Mouse (Mus musculus) MEL (cell line): Measurements from ENCODE around the gene Hoxd4. TPM values are rescaled to one million over a fixed set of nuclear protein-coding genes. Genes with fewer than 3 reads are reported as not detected.

Experiments used
- DNase-seq: peaks from one replicate; pipeline ENCODE4 v3.0.0; 2011; ENCODE audit warnings: low read depth, low spot score
- H3K27ac ChIP-seq: 2 replicates; pipeline ENCODE4 v1.5.1; 2012; ENCODE audit warnings: low read depth, mild to moderate bottlenecking, control low read depth, low read length, moderate library complexity; ENCODE audit not compliant: control insufficient read depth
- H3K27me3 ChIP-seq, 2 experiments: fragments of 150-350 bp in 1 of 2; sonication (generic) in 1 of 2; 2 replicates each; pipeline ENCODE4 v1.6.1; 2012; ENCODE audit warnings: low read length in 2 of 2, mild to moderate bottlenecking in 2 of 2, improper control_type of control experiment in 1 of 2, moderate library complexity in 1 of 2; ENCODE audit not compliant: insufficient read depth in 2 of 2, control insufficient read depth in 1 of 2
- H3K36me3 ChIP-seq, 2 experiments: 2 replicates each; pipeline ENCODE4 v1.6.1; 2012 to 2014; ENCODE audit warnings: low read length in 2 of 2, improper control_type of control experiment in 1 of 2, inconsistent platforms in 1 of 2, mild to moderate bottlenecking in 1 of 2; ENCODE audit not compliant: insufficient read depth in 2 of 2, control insufficient read depth in 1 of 2
- H3K4me1 ChIP-seq, 2 experiments: fragments of 150-350 bp in 1 of 2; sonication (generic) in 1 of 2; 2 replicates each; pipeline ENCODE4 v1.6.1; 2012; ENCODE audit warnings: low read length in 2 of 2, improper control_type of control experiment in 1 of 2, mild to moderate bottlenecking in 1 of 2; ENCODE audit not compliant: insufficient read depth in 2 of 2, control insufficient read depth in 1 of 2
- H3K4me3 ChIP-seq, 2 experiments: fragments of 150-350 bp in 1 of 2; sonication (generic) in 1 of 2; 2 replicates each; pipeline ENCODE4 v1.5.1; 2012; ENCODE audit warnings: low read depth in 2 of 2, low read length in 2 of 2, mild to moderate bottlenecking in 2 of 2, moderate library complexity in 2 of 2, control low read depth in 1 of 2, improper control_type of control experiment in 1 of 2; ENCODE audit not compliant: control insufficient read depth in 1 of 2, insufficient read depth in 1 of 2
- H3K79me2 ChIP-seq: 2 replicates; pipeline ENCODE4 v1.6.1; 2012; ENCODE audit warnings: mild to moderate bottlenecking, low read length, moderate library complexity; ENCODE audit not compliant: control insufficient read depth, poor library complexity, insufficient read depth
- H3K9ac ChIP-seq: 2 replicates; pipeline ENCODE4 v1.6.1; 2012; ENCODE audit warnings: low read depth, mild to moderate bottlenecking, control low read depth, low read length, moderate library complexity; ENCODE audit not compliant: control insufficient read depth, poor library complexity, severe bottlenecking
- H3K9me3 ChIP-seq: fragments of 150-350 bp; sonication (generic); replicated peaks from 2 replicates; pipeline ENCODE4 v1.6.1; 2012; ENCODE audit warnings: mild to moderate bottlenecking, low read length, improper control_type of control experiment, moderate library complexity; ENCODE audit not compliant: insufficient read depth
- BHLHE40 ChIP-seq: IDR thresholded peaks from 2 replicates; pipeline ENCODE4 v1.6.1; 2012; ENCODE audit warnings: low read depth, mild to moderate bottlenecking, inconsistent platforms, low read length, improper control_type of control experiment, borderline replicate concordance
- CHD1 ChIP-seq: IDR thresholded peaks from 2 replicates; pipeline ENCODE4 v1.6.1; 2012; ENCODE audit warnings: low read depth, mild to moderate bottlenecking, inconsistent platforms, low read length, improper control_type of control experiment
- E2F4 ChIP-seq: IDR thresholded peaks from 2 replicates; pipeline ENCODE4 v1.6.1; 2011; ENCODE audit warnings: low read depth, low read length, improper control_type of control experiment, borderline replicate concordance
- JUND ChIP-seq: IDR thresholded peaks from 2 replicates; pipeline ENCODE4 v1.6.1; 2011; ENCODE audit warnings: low read depth, mild to moderate bottlenecking, improper control_type of control experiment, low read length
- MAFK ChIP-seq: IDR thresholded peaks from 2 replicates; pipeline ENCODE4 v1.6.1; 2011; ENCODE audit warnings: low read depth, mild to moderate bottlenecking, low read length, improper control_type of control experiment, borderline replicate concordance
- MAX ChIP-seq: IDR thresholded peaks from 2 replicates; pipeline ENCODE4 v1.6.1; 2011; ENCODE audit warnings: low read length, improper control_type of control experiment
- MYC ChIP-seq: IDR thresholded peaks from 2 replicates; pipeline ENCODE4 v1.6.1; 2011; ENCODE audit warnings: low read depth, mild to moderate bottlenecking, low read length, improper control_type of control experiment, moderate library complexity
- NELFE ChIP-seq: IDR thresholded peaks from 2 replicates; pipeline ENCODE4 v1.6.1; 2011; ENCODE audit warnings: low read depth, low read length, improper control_type of control experiment
- POLR2AphosphoS2 ChIP-seq: IDR thresholded peaks from 2 replicates; pipeline ENCODE4 v1.6.1; 2011; ENCODE audit warnings: low read length, improper control_type of control experiment
- POLR2AphosphoS5 ChIP-seq: IDR thresholded peaks from 2 replicates; pipeline ENCODE4 v1.6.1; 2012; ENCODE audit warnings: low read depth, borderline replicate concordance, mild to moderate bottlenecking, inconsistent platforms, low read length, moderate library complexity, mixed read lengths
- RAD21 ChIP-seq: IDR thresholded peaks from 2 replicates; pipeline ENCODE4 v1.6.1; 2011; ENCODE audit warnings: mild to moderate bottlenecking, low read depth, low read length, improper control_type of control experiment
- SIN3A ChIP-seq: IDR thresholded peaks from 2 replicates; pipeline ENCODE4 v1.6.1; 2012; ENCODE audit warnings: low read length, improper control_type of control experiment, inconsistent platforms
- TBP ChIP-seq: IDR thresholded peaks from 2 replicates; pipeline ENCODE4 v1.8.0; 2011; ENCODE audit warnings: low read depth, low read length, improper control_type of control experiment
- USF2 ChIP-seq, 2 experiments: IDR thresholded peaks; 2 replicates each; pipeline ENCODE4 v1.6.1; 2011 to 2012; ENCODE audit warnings: improper control_type of control experiment in 2 of 2, low read length in 2 of 2, borderline replicate concordance in 1 of 2, inconsistent platforms in 1 of 2, low read depth in 1 of 2, mild to moderate bottlenecking in 1 of 2; ENCODE audit not compliant: insufficient read depth in 1 of 2
- polyA plus RNA-seq, 2 experiments: library from polyadenylated mRNA; stranded (reverse) in 1 of 2; unstranded in 1 of 2; fragments of >175 nt in 1 of 2; fragments of >200 nt in 1 of 2; gene quantifications; 2 replicates each; pipeline versions ENCODE4 v1.2.1 to v1.2.4; 2012; ENCODE audit warnings: low replicate concordance in 2 of 2, low read depth in 1 of 2; ENCODE audit not compliant: insufficient read length in 2 of 2, insufficient read depth in 1 of 2, missing spikeins in 1 of 2
- total RNA-seq: library from RNA; depleted of rRNA; stranded (reverse); fragments of 300-350 nt; gene quantifications from 2 replicates; pipeline ENCODE4 v1.2.3, GENCODE M21; 2012

The Hoxd4 gene
- total and polyA plus RNA-seq, 3 experiments: not detected

DNA sequence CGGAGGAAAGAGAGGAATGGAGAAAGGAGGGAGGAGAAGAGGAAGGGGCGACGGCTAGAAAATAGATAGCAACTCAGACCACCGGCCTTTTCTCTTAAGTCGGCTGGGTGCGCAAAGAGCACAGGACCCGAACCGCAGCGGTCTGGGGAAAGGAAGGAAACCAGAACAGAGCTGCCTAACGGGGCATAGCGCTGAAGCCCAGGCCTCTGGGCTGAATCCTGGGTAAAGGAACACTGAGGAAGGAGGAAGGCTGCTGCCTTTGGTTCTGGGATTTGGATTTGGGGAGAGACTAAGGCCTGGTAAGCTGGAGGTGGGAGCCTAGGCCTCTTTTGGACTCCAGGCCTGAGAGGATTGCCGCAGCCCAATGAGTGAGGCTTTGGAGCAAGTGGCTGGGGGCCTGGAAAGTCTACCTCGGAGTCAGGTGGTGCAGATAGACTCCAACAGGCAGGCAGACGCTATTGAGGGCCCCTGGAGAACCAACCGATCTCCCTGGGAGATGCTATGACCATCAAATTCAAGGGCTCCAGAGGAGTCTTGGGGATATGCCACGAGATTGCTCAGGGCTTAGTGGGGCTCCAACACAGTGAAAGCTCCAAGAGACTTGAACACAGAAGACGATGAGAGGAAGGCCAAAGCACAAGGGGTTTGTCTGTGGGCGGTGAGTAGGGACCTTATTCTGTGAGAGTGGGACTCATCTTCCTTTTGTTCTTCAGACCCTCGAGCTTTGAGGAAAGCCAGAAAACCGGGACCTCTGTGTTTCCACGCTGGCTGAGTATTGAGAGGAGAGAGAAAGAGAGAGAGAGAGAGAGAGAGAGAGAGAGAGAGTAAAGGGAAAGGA is 30.9 kb upstream of the Hoxd4 start:
- no peak overlapping the region for H3K9ac ChIP-seq
- peaks cover 2 to 5% of the 10 kb centered on the region in 2 experiments; a peak in 3 of 4 replicates for H3K27me3 ChIP-seq
- no peak for DNase-seq
- H3K27ac ChIP-seq: no peak overlapping the region
- TF ChIP-seq MAX: no peak
- H3K4me3 ChIP-seq: no peak overlapping the region
- H3K4me1 ChIP-seq: no peaks in the 10 kb centered on the region
- no peaks in the 10 kb centered on the region for H3K9me3 ChIP-seq
- no peaks in the 10 kb centered on the region for H3K36me3 ChIP-seq
- no peaks in the 10 kb centered on the region for H3K79me2 ChIP-seq

DNA sequence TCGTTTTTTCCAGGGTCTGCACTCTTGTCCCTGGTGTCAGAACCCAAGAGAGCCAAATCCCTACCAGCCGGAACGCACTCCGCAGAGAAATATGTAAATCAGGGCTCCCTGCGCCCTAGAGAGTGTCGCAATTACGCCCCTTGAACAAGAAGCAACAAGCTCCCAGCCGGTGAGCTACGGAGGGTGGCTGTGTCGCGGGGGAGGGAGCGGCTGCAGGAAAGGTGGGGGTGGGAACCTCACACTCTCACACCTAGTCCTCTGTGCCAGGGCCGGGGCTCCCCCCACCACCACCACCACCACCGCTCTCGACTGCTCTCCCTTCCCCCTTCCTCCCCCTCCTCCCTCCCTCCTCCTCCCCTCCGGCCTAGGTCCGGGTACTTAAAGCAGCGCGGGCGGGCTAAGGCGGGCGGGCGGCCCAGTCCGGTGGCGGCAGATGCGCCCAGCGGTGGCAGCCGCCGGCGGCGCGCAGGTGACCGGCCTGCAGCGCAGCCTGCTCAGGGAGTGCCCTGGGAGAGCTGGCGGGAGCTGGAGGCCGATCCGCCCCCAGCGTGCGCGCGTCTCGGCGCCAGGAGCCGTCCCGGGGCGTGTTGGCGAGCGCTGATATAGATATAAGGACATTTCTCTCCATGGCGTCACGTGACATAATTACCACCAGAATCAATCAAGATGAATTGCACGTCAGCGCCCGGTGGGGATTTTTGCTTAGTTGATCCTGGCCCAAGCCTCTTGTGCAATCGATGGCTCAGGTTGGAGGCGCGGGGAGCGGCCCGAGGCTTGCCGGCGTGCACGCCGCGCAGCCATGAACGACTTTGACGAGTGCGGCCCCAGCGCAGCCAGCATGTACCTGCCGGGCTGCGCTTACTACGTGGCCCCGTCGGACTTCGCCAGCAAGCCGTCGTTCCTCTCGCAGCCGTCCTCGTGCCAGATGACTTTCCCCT is 29.9 kb upstream of the Hoxd4 start:
- no peak for DNase-seq
- H3K36me3 ChIP-seq: no peaks in the 10 kb centered on the region
- no peaks in the 10 kb centered on the region for H3K79me2 ChIP-seq
- H3K4me1 ChIP-seq: no peaks in the 10 kb centered on the region
- no peak overlapping the region for H3K27ac ChIP-seq
- H3K9ac ChIP-seq: no peak overlapping the region
- no peaks in the 10 kb centered on the region for H3K9me3 ChIP-seq
- TF ChIP-seq MYC (no peak), USF2 (IDR thresholded peaks at IDR 0.05; ENCODE audit: borderline replicate concordance in 1 of 2, insufficient read depth in 1 of 2, low read depth in 1 of 2, low read length in 2 of 2) (no peak), POLR2AphosphoS5 (no peak), JUND (no peak), SIN3A (no peak), MAFK (no peak)
- H3K27me3 ChIP-seq: peaks cover 2 to 5% of the 10 kb centered on the region in 2 experiments
- H3K4me3 ChIP-seq: no peak overlapping the region

DNA sequence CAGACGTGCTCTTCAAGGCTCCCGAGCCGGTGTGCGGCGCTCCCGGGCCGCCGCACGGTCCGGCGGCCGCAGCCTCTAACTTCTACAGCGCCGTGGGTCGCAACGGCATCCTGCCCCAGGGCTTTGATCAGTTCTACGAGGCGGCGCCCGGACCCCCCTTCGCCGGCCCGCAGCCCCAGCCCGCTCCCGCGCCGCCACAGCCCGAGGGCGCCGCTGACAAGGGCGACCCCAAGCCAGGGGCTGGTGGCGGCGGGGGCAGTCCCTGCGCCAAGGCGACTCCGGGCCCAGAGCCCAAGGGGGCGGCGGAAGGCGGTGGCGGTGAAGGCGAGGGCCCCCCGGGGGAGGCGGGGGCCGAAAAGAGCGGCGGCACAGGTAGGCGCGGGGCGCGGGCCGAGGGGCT is 28.9 kb upstream of the Hoxd4 start:
- H3K4me3 ChIP-seq: no peak overlapping the region
- H3K79me2 ChIP-seq: no peaks in the 10 kb centered on the region
- H3K36me3 ChIP-seq: no peaks in the 10 kb centered on the region
- TF ChIP-seq CHD1 (no peak), NELFE (no peak), BHLHE40 (no peak), E2F4 (no peak), RAD21 (no peak), POLR2AphosphoS2 (no peak), TBP (no peak)
- TF ChIP-seq, all 39 proteins: peak for 0
- Histone ChIP-seq H3K4me1 (no peaks in the 10 kb centered on the region), H3K27me3 (peaks cover under 1 to 2% of the 10 kb centered on the region in 2 experiments), H3K9me3 (no peaks in the 10 kb centered on the region), H3K27ac (no peak overlapping the region), H3K9ac (no peak overlapping the region)
- DNase-seq: no peak
